Mouse (Mus musculus) MEL (cell line): Measurements from ENCODE around the gene Tcte2.

Experiments
- CTCF ChIP-seq, 3 experiments: IDR thresholded peaks in 2 of 3; conservative IDR thresholded peaks in 1 of 3; 2 replicates each; pipeline ENCODE4 v1.5.1; 2011 to 2012; ENCODE audit warnings: low read length in 3 of 3, low read depth in 2 of 3, mild to moderate bottlenecking in 2 of 3, improper control_type of control experiment in 1 of 3, inconsistent platforms in 1 of 3, mixed read lengths in 1 of 3, moderate library complexity in 1 of 3; ENCODE audit not compliant: control insufficient read depth in 1 of 3, insufficient read depth in 1 of 3, poor library complexity in 1 of 3, severe bottlenecking in 1 of 3
- EP300 ChIP-seq, 2 experiments: IDR thresholded peaks; 2 replicates each; pipeline ENCODE4 v1.6.1; 2011; ENCODE audit warnings: improper control_type of control experiment in 2 of 2, low read length in 2 of 2, low read depth in 1 of 2, mild to moderate bottlenecking in 1 of 2
- MEF2A ChIP-seq: IDR thresholded peaks from 2 replicates; pipeline ENCODE4 v1.6.1; 2014; ENCODE audit warnings: low read depth, mild to moderate bottlenecking, inconsistent platforms, low read length, improper control_type of control experiment; ENCODE audit not compliant: poor library complexity, insufficient replicate concordance, severe bottlenecking; ENCODE audit errors: extremely low read depth

DNA sequence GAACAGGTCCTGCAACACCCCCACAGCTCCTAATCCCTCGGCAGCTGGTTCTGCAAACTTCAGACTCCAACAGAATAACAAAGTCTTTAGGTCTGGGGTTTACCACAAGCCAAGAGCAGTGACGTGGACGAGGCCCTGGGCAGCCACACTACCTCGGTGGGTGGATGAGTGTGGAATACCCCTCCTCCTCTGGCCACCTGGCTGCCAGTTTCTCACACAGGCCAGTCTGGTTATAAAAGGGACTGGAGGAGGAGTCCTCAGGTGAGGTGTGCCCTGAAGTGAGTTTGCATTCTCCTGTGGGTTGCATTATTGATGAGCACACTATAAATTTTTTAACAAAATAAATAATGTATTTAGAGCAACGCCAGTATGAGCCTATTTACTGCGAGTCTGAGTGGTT is 49.5 kb downstream of the Tcte2 start:
- no peak for TF ChIP-seq EP300 (IDR thresholded peaks at IDR 0.05; ENCODE audit: low read depth in 1 of 2, low read length in 2 of 2)
- no peak for TF ChIP-seq CTCF (IDR thresholded peaks at IDR 0.05 in 2 of 3, conservative IDR thresholded peaks at IDR 0.05 in 1 of 3; ENCODE audit: control insufficient read depth in 1 of 3, insufficient read depth in 1 of 3, low read depth in 2 of 3, low read length in 3 of 3, poor library complexity in 1 of 3, severe bottlenecking in 1 of 3)
- TF ChIP-seq MEF2A, result no peak
